Mouse (Mus musculus) left cerebral cortex, postnatal 36 days (tissue): ENCODE results near the gene Cpsf2. TPM values are rescaled to one million over a fixed set of nuclear protein-coding genes. Genes with fewer than 3 reads are reported as not detected.

Experiments
- DNase-seq, 2 experiments: peaks; one replicate each; pipeline ENCODE4 v3.0.0; 2021 to 2022; ENCODE audit warnings: low spot score in 2 of 2, mixed read lengths in 1 of 2
- intact Hi-C: fragments of 180-260 bp; cut with DNase I; formaldehyde crosslinking; loops from one replicate; pipeline ENCODE4 v1.15.1; 2025
- total RNA-seq, 2 experiments: library from RNA; stranded (reverse); gene quantifications; 2 replicates each; pipeline ENCODE4 v1.2.3; 2021

Cpsf2 gene
- total RNA-seq, 2 experiments from 2014 or later = 26.9 to 28.2 TPM

- intact Hi-C loops = no loop called here
- no peak for DNase-seq
Observed at GRCm38 (mm10) chr12:102039861-102040260, 64.1 kb downstream of the Cpsf2 start.

GRCm38 (mm10) chr12:102041699-102042098, 65.9 kb downstream of the Cpsf2 start:
- intact Hi-C loops = no loop called here
- no peak for DNase-seq

- no peak for DNase-seq
- intact Hi-C loops = no loop called here
Observed at GRCm38 (mm10) chr12:102042247-102042646, 66.5 kb downstream of the Cpsf2 start.

- intact Hi-C loops = no loop called here
- DNase-seq = no peak
Observed at GRCm38 (mm10) chr12:102043840-102044239, 68.1 kb downstream of the Cpsf2 start.

- no peak for DNase-seq
- intact Hi-C loops = no loop called here
Observed at GRCm38 (mm10) chr12:102054155-102054554, 78.4 kb downstream of the Cpsf2 start.

GRCm38 (mm10) chr12:102055758-102056157, 80.0 kb downstream of the Cpsf2 start:
- DNase-seq = peak; percentile 57 to 60
- intact Hi-C loops = loop anchor here (5.0 kb wide), 1 partner anchor 72 kb away; the partner anchor contains the start of gene Slc24a4

Other genes with a start within 250 kb of the Cpsf2 start
- 1 to 10 TPM; 5.2 to 7.7 TPM for gene Fbln5, start 156.9 kb upstream of the Cpsf2 start, total RNA-seq
- gene Trip11, start 62.7 kb upstream of the Cpsf2 start, total RNA-seq = 10 to 100 TPM; 22.8 to 33.2 TPM
- gene Atxn3, start 17.7 kb upstream of the Cpsf2 start, total RNA-seq = 10 to 100 TPM; 17.4 to 21.7 TPM
- 10 to 100 TPM; 37.1 to 53.5 TPM for gene Slc24a4, start 152.7 kb downstream of the Cpsf2 start, total RNA-seq